Mouse (Mus musculus) thymus, postnatal 14 days (tissue): ENCODE results near the gene St3gal6.

Experiments used
- DNase-seq: peaks from one replicate; pipeline ENCODE4 v3.0.0; 2021

St3gal6 gene

GRCm38 (mm10) chr16:58520457-58520856 is 3.6 kb downstream of the St3gal6 start:
- no peak for DNase-seq

- DNase-seq, result no peak
Observed at GRCm38 (mm10) chr16:58519650-58520073, 4.4 kb downstream of the St3gal6 start.

- DNase-seq, result no peak
Observed at GRCm38 (mm10) chr16:58516960-58517798, 6.9 kb downstream of the St3gal6 start.

- no peak for DNase-seq
Observed at GRCm38 (mm10) chr16:58516161-58516560, 7.9 kb downstream of the St3gal6 start.

- DNase-seq, result peak; percentile 68
Observed at GRCm38 (mm10) chr16:58514565-58514964, 9.5 kb downstream of the St3gal6 start.

- no peak for DNase-seq
Observed at GRCm38 (mm10) chr16:58513755-58514154, 10.3 kb downstream of the St3gal6 start.

- DNase-seq, result no peak
Observed at GRCm38 (mm10) chr16:58512887-58513286, 11.2 kb downstream of the St3gal6 start.

- no peak for DNase-seq
Observed at GRCm38 (mm10) chr16:58512181-58512761, 11.8 kb downstream of the St3gal6 start.

GRCm38 (mm10) chr16:58504945-58505344 is 19.1 kb downstream of the St3gal6 start:
- no peak for DNase-seq

GRCm38 (mm10) chr16:58502566-58502965 is 21.5 kb downstream of the St3gal6 start:
- DNase-seq, result no peak

GRCm38 (mm10) chr16:58501760-58502301 is 22.2 kb downstream of the St3gal6 start:
- DNase-seq, result peak; percentile 30

GRCm38 (mm10) chr16:58499650-58500049 is 24.4 kb downstream of the St3gal6 start:
- no peak for DNase-seq

- no peak for DNase-seq
Observed at GRCm38 (mm10) chr16:58499172-58499584, 24.9 kb downstream of the St3gal6 start.

- DNase-seq, result peak; percentile 61
Observed at GRCm38 (mm10) chr16:58497886-58498713, 25.9 kb downstream of the St3gal6 start.

- DNase-seq, result no peak
Observed at GRCm38 (mm10) chr16:58496791-58497190, 27.3 kb downstream of the St3gal6 start.

- DNase-seq, result no peak
Observed at GRCm38 (mm10) chr16:58487861-58488260, 36.2 kb downstream of the St3gal6 start.

- DNase-seq, result no peak
Observed at GRCm38 (mm10) chr16:58482296-58482695, 41.7 kb downstream of the St3gal6 start.

- DNase-seq, result no peak
Observed at GRCm38 (mm10) chr16:58481906-58482270, 42.2 kb downstream of the St3gal6 start.

GRCm38 (mm10) chr16:58481219-58481905 is 42.7 kb downstream of the St3gal6 start:
- DNase-seq, result peak; percentile 21

- DNase-seq, result no peak
Observed at GRCm38 (mm10) chr16:58479898-58480448, 44.1 kb downstream of the St3gal6 start.

GRCm38 (mm10) chr16:58476363-58476762 is 47.7 kb downstream of the St3gal6 start:
- DNase-seq, result no peak

GRCm38 (mm10) chr16:58475544-58476154 is 48.4 kb downstream of the St3gal6 start:
- no peak for DNase-seq
